Mouse (Mus musculus) brain, embryonic 14.5 days (tissue): ENCODE data around the gene Ank2.

Experiments
- CTCF ChIP-seq: fragments of 200-500 bp; IDR thresholded peaks from 2 replicates; pipeline ENCODE4 v1.5.1; 2012; ENCODE audit warnings: inconsistent platforms, mild to moderate bottlenecking, moderate library complexity, borderline replicate concordance; ENCODE audit not compliant: insufficient read depth, insufficient read length; ENCODE audit errors: extremely low read depth
- POLR2A ChIP-seq: fragments of 200-500 bp; IDR thresholded peaks from 2 replicates; pipeline ENCODE4 v1.6.1; 2012; ENCODE audit warnings: mild to moderate bottlenecking, inconsistent platforms, borderline replicate concordance; ENCODE audit not compliant: poor library complexity, insufficient read depth, insufficient read length, severe bottlenecking; ENCODE audit errors: extremely low read depth

GRCm38 (mm10) chr3:126903543-126903942 is 595.6 kb downstream of the Ank2 start:
- TF ChIP-seq POLR2A, result no peak
- peak; percentile 82 for TF ChIP-seq CTCF
